Mouse (Mus musculus) urinary bladder, postnatal 36 days (tissue): ENCODE data around the gene Aff4.
"Not testable (repeated sequence)": the region's sequence is repeated elsewhere in the genome, so short reads cannot be mapped to it uniquely, and the experiment has no call there.

Experiments used
- DNase-seq, 2 experiments: peaks; one replicate each; pipeline ENCODE4 v3.0.0; 2022; ENCODE audit warnings: low spot score in 2 of 2, mixed read lengths in 1 of 2

Aff4 gene

GRCm38 (mm10) chr11:53337684-53338083 is 12.9 kb upstream of the Aff4 start:
- no peak for DNase-seq

- not testable (repeated sequence) for DNase-seq
Measured at GRCm38 (mm10) chr11:53341019-53341418, 9.6 kb upstream of the Aff4 start.

- DNase-seq = no peak
Measured at GRCm38 (mm10) chr11:53342711-53343110, 7.9 kb upstream of the Aff4 start.

- no peak for DNase-seq
Measured at GRCm38 (mm10) chr11:53345328-53345727, 5.3 kb upstream of the Aff4 start.

DNA sequence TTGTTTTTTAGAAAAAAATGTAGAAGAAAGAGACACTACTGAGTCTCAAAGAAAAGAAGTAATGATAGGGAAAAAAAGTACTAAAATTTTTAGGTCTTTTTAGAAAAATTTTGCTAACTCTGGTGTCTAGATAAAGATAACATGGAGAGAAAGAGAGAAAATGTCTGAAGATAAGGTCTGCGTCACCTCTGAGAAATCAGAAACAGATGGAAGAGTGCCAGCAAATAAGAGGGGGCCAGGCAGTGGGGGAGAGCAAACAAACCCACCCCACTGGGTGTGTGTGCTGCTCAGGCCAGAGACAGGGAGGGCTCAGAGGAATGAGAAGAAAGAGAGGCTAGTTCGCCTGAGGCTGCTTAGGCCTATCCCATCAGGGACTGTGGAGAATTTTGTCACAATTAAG is 4.9 kb upstream of the Aff4 start:
- DNase-seq = no peak

DNA sequence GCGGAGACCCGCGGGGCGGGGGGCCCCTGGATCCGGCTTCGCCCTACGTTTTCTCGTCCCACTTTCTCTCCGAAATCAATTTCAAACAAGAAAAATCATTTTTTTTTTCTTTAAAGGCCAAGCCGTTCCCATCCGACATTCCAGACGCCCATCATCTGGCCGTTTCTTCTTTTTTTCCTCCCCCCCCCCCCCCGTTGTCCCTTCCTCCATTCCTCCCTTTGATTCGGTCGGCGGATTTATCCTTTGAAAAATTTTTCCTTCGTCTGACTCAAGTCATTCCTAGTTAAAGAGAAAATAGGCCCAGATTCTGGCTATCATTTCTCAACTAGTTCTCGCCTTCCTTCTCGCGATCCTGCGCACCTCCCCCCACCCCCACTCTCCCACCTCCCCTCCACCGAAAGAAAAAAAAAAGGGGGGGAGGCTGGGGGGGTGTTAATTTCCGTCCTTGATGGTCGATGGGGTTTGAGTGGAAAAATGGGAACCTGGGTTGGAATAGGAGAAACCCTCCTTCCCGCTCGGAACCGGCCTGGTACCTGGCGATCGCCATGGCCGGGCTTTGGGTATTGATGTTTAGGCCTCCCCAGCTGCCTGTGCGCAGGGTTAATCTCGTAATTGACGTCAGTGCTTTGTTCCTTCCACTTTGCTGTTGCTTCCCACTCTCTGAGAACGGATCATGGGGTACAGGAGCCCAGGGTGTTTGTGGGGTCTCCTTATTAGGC is 750 bp downstream of the Aff4 start:
- DNase-seq = peak; percentile 36 to 58

- no peak for DNase-seq
Measured at GRCm38 (mm10) chr11:53351943-53352590, 1.4 kb downstream of the Aff4 start.

DNA sequence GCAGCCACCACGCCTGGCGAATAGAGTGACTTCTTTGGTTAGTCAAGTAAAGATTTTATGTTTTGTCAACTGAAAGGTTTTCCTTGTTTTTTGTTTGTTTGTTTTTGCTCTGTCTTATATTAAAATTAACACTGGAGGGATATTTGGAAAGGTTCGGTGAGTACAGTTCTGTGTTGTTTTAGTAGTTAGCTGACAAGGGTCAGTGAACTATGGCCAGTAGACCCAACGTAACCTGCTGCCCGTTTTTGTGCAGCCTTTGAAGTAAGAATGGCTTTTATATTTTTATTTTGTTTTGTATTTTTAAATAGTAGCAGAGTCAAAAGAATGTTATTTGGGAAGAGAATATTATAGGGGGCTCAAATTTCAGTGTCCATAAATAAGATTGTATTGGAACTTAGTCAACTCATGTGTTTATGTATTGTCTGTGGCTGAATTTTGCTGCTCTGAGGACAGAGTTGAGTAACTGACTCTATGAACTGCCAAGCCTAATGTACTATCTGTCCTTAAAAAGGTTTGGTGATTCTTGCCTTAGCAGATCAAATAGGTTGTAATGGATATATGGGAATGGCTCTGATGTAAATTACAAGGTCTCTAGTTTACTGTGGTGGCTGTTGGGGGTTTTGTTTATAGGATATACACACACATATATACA is 8.0 kb downstream of the Aff4 start:
- DNase-seq = no peak

DNA sequence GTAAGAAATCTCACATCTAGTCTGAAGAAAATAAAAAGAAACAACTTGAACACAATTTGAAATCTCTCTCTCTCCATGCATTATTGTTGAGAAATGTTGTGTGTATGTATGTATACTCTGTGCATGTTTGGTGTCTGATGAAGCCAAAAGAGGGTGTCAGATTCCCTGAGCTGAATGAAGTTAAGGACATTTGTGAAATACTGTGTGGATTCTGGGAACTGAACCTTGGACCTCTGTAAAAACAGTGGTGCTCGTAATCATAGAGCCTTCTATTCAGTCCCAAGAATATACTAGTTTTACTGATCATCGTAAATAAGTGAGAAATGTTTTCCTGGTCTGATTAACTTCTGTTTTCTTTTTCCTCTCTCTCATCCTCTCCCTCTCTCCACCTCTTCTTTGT is 16.4 kb downstream of the Aff4 start:
- DNase-seq = no peak

DNA sequence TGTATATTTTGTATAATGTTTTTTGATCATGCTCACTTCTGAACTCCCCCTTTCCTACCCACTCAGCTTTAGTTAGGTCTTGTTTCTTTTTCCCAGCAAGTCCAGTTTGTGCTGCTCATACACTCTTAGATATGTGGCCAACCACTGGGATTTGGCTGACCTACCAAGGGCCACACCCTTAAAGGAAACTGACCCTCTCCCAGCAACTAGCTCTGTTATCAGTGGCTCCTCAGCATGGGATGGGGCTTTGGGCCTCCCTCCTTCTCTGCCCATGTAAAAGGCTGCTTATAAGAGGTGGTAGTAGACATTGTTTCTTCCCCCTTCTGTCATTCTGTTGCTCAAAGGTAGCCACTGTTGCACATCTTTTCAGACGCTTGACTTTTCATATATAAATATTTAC is 28.3 kb downstream of the Aff4 start:
- DNase-seq = no peak

- DNase-seq = no peak
Measured at GRCm38 (mm10) chr11:53383758-53384428, 33.3 kb downstream of the Aff4 start.

- DNase-seq = no peak
Measured at GRCm38 (mm10) chr11:53393856-53394255, 43.2 kb downstream of the Aff4 start.

- DNase-seq = no peak
Measured at GRCm38 (mm10) chr11:53403638-53404037, 53.0 kb downstream of the Aff4 start.

GRCm38 (mm10) chr11:53411738-53412137 is 61.1 kb downstream of the Aff4 start:
- no peak for DNase-seq

- DNase-seq = no peak
Measured at GRCm38 (mm10) chr11:53413871-53414270, 63.2 kb downstream of the Aff4 start.

DNA sequence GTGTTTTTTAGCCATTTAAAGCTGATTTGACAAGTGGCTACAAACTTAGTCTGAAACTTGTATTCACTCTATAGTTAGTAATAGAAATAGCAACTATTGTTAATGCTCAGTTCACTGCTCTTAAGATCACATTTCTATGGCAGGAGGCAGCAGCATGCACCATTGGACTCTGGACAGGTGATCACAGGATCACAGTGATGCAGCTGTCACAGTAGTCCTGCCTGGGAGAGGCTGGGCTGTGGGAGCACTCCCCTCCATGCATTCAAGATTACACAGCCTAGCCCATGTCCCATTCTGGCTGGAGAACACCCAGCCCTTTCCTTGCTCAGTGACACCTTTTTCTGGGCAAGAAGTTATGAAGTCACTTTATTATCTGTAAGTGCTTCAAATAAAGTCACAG is 67.4 kb downstream of the Aff4 start:
- no peak for DNase-seq

- DNase-seq = no peak
Measured at GRCm38 (mm10) chr11:53423036-53423435, 72.4 kb downstream of the Aff4 start, which contains the start of gene Leap2. TSS of gene Leap2 (minus strand) at chr11:53423170.

DNA sequence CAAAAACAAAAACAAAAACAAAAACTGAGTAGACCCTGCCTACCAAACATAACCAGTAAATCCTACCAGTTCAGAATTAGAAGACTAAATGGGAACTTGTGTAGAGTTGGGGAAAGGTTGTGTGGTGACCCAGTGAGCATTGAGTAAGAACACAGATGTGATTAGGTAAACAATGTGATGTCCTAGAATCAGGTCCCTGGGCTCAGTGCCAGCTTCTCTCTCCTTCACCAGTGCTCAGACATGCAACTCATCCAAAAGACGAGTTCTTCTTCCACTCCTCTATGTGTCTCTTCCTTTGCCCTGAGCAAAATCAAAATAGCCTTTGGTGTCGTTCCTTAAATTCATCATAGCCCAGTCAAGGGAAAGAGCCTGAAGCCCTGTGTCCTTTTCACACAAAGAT is 74.2 kb downstream of the Aff4 start:
- no peak for DNase-seq

DNA sequence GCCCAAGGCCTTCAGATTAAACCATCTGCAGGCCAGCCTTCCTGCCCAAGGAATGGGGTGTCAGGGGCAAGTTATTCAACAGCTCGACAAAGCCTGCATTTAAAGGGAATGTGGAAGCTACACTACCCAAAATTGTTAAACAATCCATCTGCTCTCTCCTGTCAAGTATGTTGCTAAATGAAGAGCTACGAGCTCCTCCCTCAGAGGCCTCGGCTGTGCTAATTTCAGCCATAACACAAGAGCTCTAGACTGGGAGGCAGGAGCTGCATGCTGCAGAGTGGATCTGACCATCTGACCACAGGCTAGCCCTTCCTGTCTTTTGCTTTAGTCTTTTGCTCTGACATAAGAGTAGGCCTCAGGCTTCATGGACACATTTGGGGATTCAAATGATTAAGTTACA is 74.6 kb downstream of the Aff4 start:
- DNase-seq = no peak

- no peak for DNase-seq
Measured at GRCm38 (mm10) chr11:53425711-53426255, 75.2 kb downstream of the Aff4 start.

DNA sequence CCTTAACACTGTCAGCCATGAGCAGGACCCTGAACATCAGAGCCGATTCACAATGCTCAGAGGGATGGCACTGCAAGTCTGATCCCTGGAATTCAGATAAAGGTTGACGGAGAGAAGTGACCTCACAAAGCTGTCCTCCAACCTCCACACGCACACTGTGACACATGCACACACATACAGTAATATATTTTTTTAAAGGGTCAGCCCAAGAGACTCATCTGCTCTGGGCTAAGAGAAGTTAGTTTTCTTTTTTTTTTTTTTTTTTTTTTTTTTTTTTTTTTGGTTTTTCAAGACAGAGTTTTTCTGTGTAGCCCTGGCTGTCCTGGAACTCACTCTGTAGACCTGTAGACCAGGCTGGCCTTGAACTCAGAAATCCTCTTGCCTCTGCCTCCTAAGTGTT is 76.3 kb downstream of the Aff4 start:
- not testable (repeated sequence) for DNase-seq
